Mouse (Mus musculus) ES-E14 (cell line): ENCODE measurements around the gene Bad. TPM values are rescaled to one million over a fixed set of nuclear protein-coding genes. Genes with fewer than 3 reads are reported as not detected.
A peak's percentile ranks its signal among the peaks of the same experiment; 100 is the strongest.

Source experiments
- DNase-seq: peaks from one replicate; pipeline ENCODE4 v3.0.0-alpha.2; 2013; ENCODE audit warnings: low read depth, low spot score
- H3K27ac ChIP-seq: 2 replicates; pipeline ENCODE4 v1.5.1; 2012; ENCODE audit warnings: low read depth, mild to moderate bottlenecking, low read length, moderate library complexity, mixed read lengths; ENCODE audit not compliant: poor library complexity, insufficient read depth, severe bottlenecking
- H3K36me3 ChIP-seq: 2 replicates; pipeline ENCODE4 v1.6.1; 2012; ENCODE audit warnings: mild to moderate bottlenecking, low read length, moderate library complexity, mixed read lengths; ENCODE audit not compliant: control insufficient read depth, poor library complexity, insufficient read depth, severe bottlenecking
- H3K4me1 ChIP-seq, 2 experiments: fragments of 150-350 bp in 1 of 2; sonication (generic) in 1 of 2; 2 replicates each; pipeline ENCODE4 v1.6.1; 2012; ENCODE audit warnings: low read length in 2 of 2, mild to moderate bottlenecking in 1 of 2, mixed read lengths in 1 of 2; ENCODE audit not compliant: control insufficient read depth in 2 of 2, insufficient read depth in 2 of 2, poor library complexity in 1 of 2
- H3K4me3 ChIP-seq, 2 experiments: fragments of 150-350 bp in 1 of 2; sonication (generic) in 1 of 2; 2 replicates each; pipeline ENCODE4 v1.5.1; 2012; ENCODE audit warnings: low read length in 2 of 2, low read depth in 1 of 2, mild to moderate bottlenecking in 1 of 2, mixed read lengths in 1 of 2; ENCODE audit not compliant: insufficient read depth in 1 of 2, poor library complexity in 1 of 2, severe bottlenecking in 1 of 2
- H3K9ac ChIP-seq: 2 replicates; pipeline ENCODE4 v1.6.1; 2012; ENCODE audit warnings: low read depth, mild to moderate bottlenecking, low read length, mixed read lengths; ENCODE audit not compliant: poor library complexity, insufficient read depth, severe bottlenecking
- H3K9me3 ChIP-seq: fragments of 150-350 bp; sonication (generic); 2 replicates; pipeline ENCODE4 v1.6.1; 2012; ENCODE audit warnings: low read depth, mild to moderate bottlenecking, low read length; ENCODE audit not compliant: control insufficient read depth, insufficient read depth
- CHD2 ChIP-seq: IDR thresholded peaks from 2 replicates; pipeline ENCODE4 v1.6.1; 2014; ENCODE audit warnings: mild to moderate bottlenecking, low read depth, low read length, inconsistent platforms
- HCFC1 ChIP-seq: IDR thresholded peaks from 2 replicates; pipeline ENCODE4 v1.6.1; 2012; ENCODE audit warnings: low read length, inconsistent platforms, borderline replicate concordance; ENCODE audit not compliant: insufficient read depth
- MAFK ChIP-seq: IDR thresholded peaks from 2 replicates; pipeline ENCODE4 v1.6.1; 2014; ENCODE audit warnings: mild to moderate bottlenecking, low read depth, low read length, inconsistent platforms; ENCODE audit not compliant: insufficient read depth
- ZC3H11A ChIP-seq: IDR thresholded peaks from 2 replicates; pipeline ENCODE4 v1.6.1; 2012; ENCODE audit warnings: low read depth, mild to moderate bottlenecking, inconsistent platforms, low read length, borderline replicate concordance
- ZNF384 ChIP-seq: IDR thresholded peaks from 2 replicates; pipeline ENCODE4 v1.6.1; 2012; ENCODE audit warnings: low read depth, low read length, inconsistent platforms
- in situ Hi-C, 2 experiments: fragments of 600-800 bp; cut with MboI; formaldehyde crosslinking; loops; one replicate each; pipeline ENCODE4 v1.15.1; 2025; ENCODE audit warnings: low sequenced_read_pairs in 2 of 2, inconsistent platforms in 1 of 2; ENCODE audit not compliant: unreplicated experiment in 2 of 2
- total RNA-seq: library from RNA; depleted of rRNA; stranded (reverse); fragments of 300-350 nt; gene quantifications from 2 replicates; pipeline ENCODE4 v1.2.3, GENCODE M21; 2012

Bad gene
- total RNA-seq, 1 experiment: 22.9 TPM

- Histone ChIP-seq H3K4me3 (no peak overlapping the region), H3K4me1 (peaks cover 2 to 7% of the 10 kb centered on the region in 2 experiments; a peak in 2 of 4 replicates), H3K27ac (no peak overlapping the region), H3K9me3 (no peaks in the 10 kb centered on the region), H3K36me3 (no peaks in the 10 kb centered on the region), H3K9ac (no peak overlapping the region)
- in situ Hi-C loops: no loop called here
- TF ChIP-seq HCFC1 (no peak), ZC3H11A (no peak), ZNF384 (no peak), CHD2 (no peak), MAFK (no peak)
- no peak for DNase-seq
Measured at GRCm38 (mm10) chr19:6939106-6940002, 2.3 kb upstream of the Bad start.

DNA sequence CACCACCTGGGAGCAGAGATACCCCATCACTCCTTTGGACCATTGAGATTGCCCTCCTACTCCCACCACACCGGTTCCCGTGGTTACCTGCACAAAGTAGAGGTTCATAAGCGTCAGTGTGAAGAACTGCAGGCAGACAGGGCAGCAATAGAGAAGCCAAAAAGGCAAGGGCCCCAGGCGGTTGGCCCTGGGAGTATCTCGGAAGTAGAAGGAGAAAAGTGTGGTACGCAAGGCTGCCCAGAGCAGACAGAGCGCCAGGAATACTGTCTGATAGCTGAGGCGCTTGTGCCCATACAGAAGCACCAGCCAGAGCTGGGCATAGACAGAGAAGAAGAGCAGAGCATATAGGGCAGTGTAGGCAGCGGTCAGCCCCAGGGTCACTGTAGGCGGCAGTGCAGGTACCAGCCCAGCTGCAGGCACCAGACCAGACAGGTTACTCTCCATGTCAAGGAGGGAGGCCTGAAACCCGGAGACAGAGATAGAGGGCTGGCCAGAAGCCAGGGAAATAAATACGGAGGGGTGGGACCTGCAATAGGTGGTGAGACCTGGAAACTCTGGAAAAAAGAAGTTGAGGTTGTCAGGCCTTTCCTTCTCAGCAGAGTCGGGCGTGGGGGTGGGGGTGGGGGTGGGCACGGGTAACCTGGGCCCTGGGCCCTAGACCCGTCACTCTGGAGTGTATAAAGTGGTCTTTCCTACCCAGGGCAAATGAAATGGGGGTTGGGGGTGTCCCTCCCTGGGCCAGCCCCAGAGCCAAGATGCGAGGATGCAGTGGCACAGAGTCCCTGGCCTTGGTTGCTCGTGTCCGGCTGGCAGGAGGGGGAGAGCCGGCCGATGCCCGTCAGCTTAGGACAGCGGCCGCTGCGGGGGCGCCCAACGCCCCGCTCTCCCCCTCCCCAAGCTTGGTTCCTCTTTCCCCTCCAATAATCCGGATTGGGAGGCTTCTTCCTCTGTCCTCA lies 987 bp upstream of the Bad start:
- in situ Hi-C loops: no loop called here
- Histone ChIP-seq H3K9ac (peak overlapping the region; percentile 74), H3K9me3 (no peaks in the 10 kb centered on the region), H3K4me3 (peak overlapping the region; percentile 34 to 83), H3K36me3 (no peaks in the 10 kb centered on the region), H3K4me1 (peaks cover 0 to 7% of the 10 kb centered on the region in 2 experiments; a peak in 1 of 4 replicates), H3K27ac (no peak overlapping the region)
- DNase-seq: no peak
- no peak for TF ChIP-seq ZC3H11A
- no peak for TF ChIP-seq MAFK

GRCm38 (mm10) chr19:6942249-6942691 lies 609 bp downstream of the Bad start, which contains the start of gene Gpr137:
Gene Gpr137 (minus strand): TSS chr19:6942480.
- H3K4me3 ChIP-seq: peak within 1 kb of the TSS; percentile 35 to 83
- in situ Hi-C loops: no loop called here
- peak within 1 kb of the TSS; percentile 82 for H3K9ac ChIP-seq
- H3K4me1 ChIP-seq: peaks cover 0 to 10% of the 10 kb centered on the region in 2 experiments; a peak in 1 of 4 replicates
- no peaks in the 10 kb centered on the region for H3K9me3 ChIP-seq
- H3K36me3 ChIP-seq: no peaks in the 10 kb centered on the region
- TF ChIP-seq CHD2: no peak
- TF ChIP-seq ZNF384: no peak
- 0 out of 2 replicates have a peak, but pooled peaks have one; percentile 29 for TF ChIP-seq HCFC1
- peak within 1 kb of the TSS; percentile 58; the same call in 1 of the 2 replicates for H3K27ac ChIP-seq
- DNase-seq: peak; percentile 92

- Histone ChIP-seq H3K4me3 (peak overlapping the region; percentile 35 to 43), H3K27ac (no peak overlapping the region), H3K4me1 (peaks cover 0 to 10% of the 10 kb centered on the region in 2 experiments; a peak in 1 of 4 replicates), H3K36me3 (no peaks in the 10 kb centered on the region), H3K9ac (peak overlapping the region; percentile 25; the same call in 1 of the 2 replicates), H3K9me3 (no peaks in the 10 kb centered on the region)
- no peak for DNase-seq
- in situ Hi-C loops: no loop called here
- TF ChIP-seq HCFC1 (no peak), CHD2 (no peak), ZNF384 (no peak), ZC3H11A (no peak), MAFK (no peak)
Measured at GRCm38 (mm10) chr19:6942764-6943163, 1.1 kb downstream of the Bad start.
